Mouse (Mus musculus) embryonic facial prominence, embryonic 15.5 days (tissue): ENCODE results near the gene Rslcan18. TPM values are rescaled to one million over a fixed set of nuclear protein-coding genes. Genes with fewer than 3 reads are reported as not detected.

ENCODE experiments used
- polyA plus RNA-seq: library from polyadenylated mRNA; unstranded; fragments of >200 nt; fragmentation: Nextera tagmentation; extraction: Ambion mirVana; gene quantifications from 2 replicates; pipeline ENCODE4 v1.2.1, GENCODE M21; 2015

Gene Rslcan18
- polyA plus RNA-seq, 1 experiment from 2014 or later, result 0.37 TPM

Other genes starting within 250 kb of the Rslcan18 start
- gene Gm10767, start 211.3 kb downstream of the Rslcan18 start, polyA plus RNA-seq, result 1.2 and 1.3 TPM in 2 replicates
- gene Zfp712, start 55.1 kb downstream of the Rslcan18 start, polyA plus RNA-seq, result 4.1 and 4.4 TPM in 2 replicates
- 4.9 and 6.0 TPM in 2 replicates for gene Zfp708, start 18.3 kb downstream of the Rslcan18 start, polyA plus RNA-seq
- 3.6 and 3.7 TPM in 2 replicates for gene Gm28557, start 7.7 kb downstream of the Rslcan18 start, polyA plus RNA-seq
- gene Zfp759, start 5.4 kb upstream of the Rslcan18 start, polyA plus RNA-seq, result 1.7 and 2.4 TPM in 2 replicates
- gene Rsl1, start 56.9 kb upstream of the Rslcan18 start, polyA plus RNA-seq, result 6.1 and 7.2 TPM in 2 replicates
- gene Zfp455, start 78.2 kb upstream of the Rslcan18 start, polyA plus RNA-seq, result 2.2 and 2.6 TPM in 2 replicates
- 1.7 and 2.3 TPM in 2 replicates for gene Zfp458, start 162.2 kb upstream of the Rslcan18 start, polyA plus RNA-seq
- 0.45 and 1.1 TPM in 2 replicates for gene Zfp457, start 190.2 kb upstream of the Rslcan18 start, polyA plus RNA-seq
- gene Zfp595, start 216.3 kb upstream of the Rslcan18 start, polyA plus RNA-seq, result 2.1 and 2.6 TPM in 2 replicates
- not detected in 2 replicates for gene Gm28044, start 244.3 kb upstream of the Rslcan18 start, polyA plus RNA-seq
- gene Zfp953, start 244.3 kb upstream of the Rslcan18 start, polyA plus RNA-seq, result 0.89 and 0.95 TPM in 2 replicates